Mouse (Mus musculus): ENCODE results near the gene Ints1.

DNA sequence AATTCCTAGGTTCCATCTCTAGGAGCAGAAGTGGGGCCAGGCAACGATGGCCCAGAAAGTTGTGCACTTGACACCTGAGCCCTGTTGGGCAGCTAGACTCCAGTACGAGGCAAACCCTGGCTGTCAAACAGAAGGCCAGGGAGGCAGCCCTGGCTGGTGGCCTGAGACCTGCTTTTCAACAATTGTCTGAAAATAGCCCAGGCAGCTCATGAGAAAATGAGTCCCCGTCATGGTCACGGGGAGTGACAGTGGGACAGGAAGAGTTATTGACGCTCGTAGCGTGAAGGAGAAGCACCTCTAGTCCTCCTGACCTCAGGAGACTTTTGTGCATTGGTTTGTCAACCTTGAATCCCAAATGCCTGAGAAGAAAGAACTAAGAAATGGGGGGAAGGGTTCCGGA, 5.9 kb upstream of the Ints1 start:
- TF ChIP-seq POLR2A (IDR thresholded peaks at IDR 0.05; ENCODE audit: insufficient read length, low read depth) (no peak), MAX (IDR thresholded peaks at IDR 0.05; ENCODE audit: low read depth) (no peak), E2F4 (IDR thresholded peaks at IDR 0.05; ENCODE audit: insufficient read depth) (no peak), POLR2AphosphoS2 (IDR thresholded peaks at IDR 0.05; ENCODE audit: insufficient read length, low read depth) (no peak), SRF (IDR thresholded peaks at IDR 0.05; ENCODE audit: control insufficient read depth, insufficient read length, low read depth) (no peak), REST (IDR thresholded peaks at IDR 0.05; ENCODE audit: insufficient read depth, insufficient read length) (no peak)
